Mouse (Mus musculus) mammary gland, adult 2 months (tissue): ENCODE measurements around the gene Hist1h3g. TPM values are rescaled to one million over a fixed set of nuclear protein-coding genes. Genes with fewer than 3 reads are reported as not detected.

Source experiments
- polyA plus RNA-seq: library from polyadenylated mRNA; depleted of rRNA; stranded (reverse); fragments of >200 nt; gene quantifications from 2 replicates; pipeline ENCODE4 v1.2.3, GENCODE M21; 2012; ENCODE audit warnings: low replicate concordance; rRNA removed

Hist1h3g gene
- polyA plus RNA-seq, 1 experiment = 5.9 TPM

Other genes with a start within 250 kb of the Hist1h3g start
- 0.82 and 2.2 TPM in 2 replicates for gene Zfp322a, start 166.2 kb upstream of the Hist1h3g start, polyA plus RNA-seq
- 1.8 and 2.7 TPM in 2 replicates for gene Abt1, start 111.6 kb upstream of the Hist1h3g start, polyA plus RNA-seq
- 7.6 and 14.7 TPM in 2 replicates for gene Btn1a1, start 69.5 kb upstream of the Hist1h3g start, polyA plus RNA-seq
- gene Btn2a2, start 46.6 kb upstream of the Hist1h3g start, polyA plus RNA-seq = 0.22 TPM in 1 of 2 replicates, not detected in the other
- 38.0 and 58.7 TPM in 2 replicates for gene Hist1h4h, start 4.4 kb upstream of the Hist1h3g start, polyA plus RNA-seq
- 11.2 and 126 TPM in 2 replicates for gene Hist1h2af, start 1.5 kb upstream of the Hist1h3g start, polyA plus RNA-seq
- 0.78 and 1.9 TPM in 2 replicates for gene Hist1h2bh, start 8.0 kb downstream of the Hist1h3g start, polyA plus RNA-seq
- 1.0 and 5.4 TPM in 2 replicates for gene Hist1h3f, start 8.6 kb downstream of the Hist1h3g start, polyA plus RNA-seq
- 2.2 and 6.6 TPM in 2 replicates for gene Hist1h4f, start 16.2 kb downstream of the Hist1h3g start, polyA plus RNA-seq
- gene Hist1h1d, start 17.8 kb downstream of the Hist1h3g start, polyA plus RNA-seq = 0.13 and 0.16 TPM in 2 replicates
- gene Hist1h3e, start 26.9 kb downstream of the Hist1h3g start, polyA plus RNA-seq = 6.4 and 27.3 TPM in 2 replicates
- gene Hist1h2ae, start 35.8 kb downstream of the Hist1h3g start, polyA plus RNA-seq = 1.2 and 9.3 TPM in 2 replicates
- 13.0 and 31.0 TPM in 2 replicates for gene Hist1h2bg, start 36.0 kb downstream of the Hist1h3g start, polyA plus RNA-seq
- gene Hist1h2bf, start 38.8 kb downstream of the Hist1h3g start, polyA plus RNA-seq = 4.0 and 7.4 TPM in 2 replicates
- 0.65 and 4.8 TPM in 2 replicates for gene Hist1h2ad, start 39.0 kb downstream of the Hist1h3g start, polyA plus RNA-seq
- gene Hist1h3d, start 40.3 kb downstream of the Hist1h3g start, polyA plus RNA-seq = 4.1 and 8.7 TPM in 2 replicates
- 5.3 and 12.9 TPM in 2 replicates for gene Hist1h4d, start 46.2 kb downstream of the Hist1h3g start, polyA plus RNA-seq
- 3.1 and 3.9 TPM in 2 replicates for gene Hist1h2be, start 85.7 kb downstream of the Hist1h3g start, polyA plus RNA-seq
- gene Hist1h1e, start 87.1 kb downstream of the Hist1h3g start, polyA plus RNA-seq = 1.8 and 2.0 TPM in 2 replicates
- 0.23 and 1.3 TPM in 2 replicates for gene Hist1h2ac, start 148.5 kb downstream of the Hist1h3g start, polyA plus RNA-seq
- 185 and 224 TPM in 2 replicates for gene Hist1h2bc, start 148.8 kb downstream of the Hist1h3g start, polyA plus RNA-seq
- not detected in 2 replicates for gene Hist1h1t, start 160.4 kb downstream of the Hist1h3g start, polyA plus RNA-seq
- gene Hist1h4c, start 163.0 kb downstream of the Hist1h3g start, polyA plus RNA-seq = 2.4 and 6.0 TPM in 2 replicates
- 28.3 and 37.4 TPM in 2 replicates for gene Hfe, start 175.4 kb downstream of the Hist1h3g start, polyA plus RNA-seq
- gene Hist1h1c, start 203.4 kb downstream of the Hist1h3g start, polyA plus RNA-seq = 45.0 and 48.4 TPM in 2 replicates
- 2.4 and 16.2 TPM in 2 replicates for gene Hist1h3c, start 210.2 kb downstream of the Hist1h3g start, polyA plus RNA-seq
- gene Hist1h2bb, start 211.3 kb downstream of the Hist1h3g start, polyA plus RNA-seq = 3.7 and 13.5 TPM in 2 replicates
- gene Hist1h2ab, start 215.7 kb downstream of the Hist1h3g start, polyA plus RNA-seq = 1.0 and 14.9 TPM in 2 replicates
- gene Hist1h3b, start 216.8 kb downstream of the Hist1h3g start, polyA plus RNA-seq = 4.0 and 16.0 TPM in 2 replicates
- 1.3 and 6.8 TPM in 2 replicates for gene Hist1h4b, start 221.6 kb downstream of the Hist1h3g start, polyA plus RNA-seq
- gene Hist1h4a, start 225.8 kb downstream of the Hist1h3g start, polyA plus RNA-seq = 1.6 and 6.5 TPM in 2 replicates
- gene Hist1h3a, start 227.0 kb downstream of the Hist1h3g start, polyA plus RNA-seq = 3.1 and 16.8 TPM in 2 replicates
- gene Hist1h1a, start 228.2 kb downstream of the Hist1h3g start, polyA plus RNA-seq = 0.47 TPM in 1 of 2 replicates, not detected in the other
- 0.10 TPM in 1 of 2 replicates, not detected in the other for gene Trim38, start 234.5 kb downstream of the Hist1h3g start, polyA plus RNA-seq